Mouse (Mus musculus) CH12.LX (cell line): ENCODE data around the gene Nr2f2. TPM values are rescaled to one million over a fixed set of nuclear protein-coding genes. Genes with fewer than 3 reads are reported as not detected.

ENCODE experiments used
- DNase-seq: peaks from one replicate; pipeline ENCODE4 v3.0.0-alpha.2; 2013; ENCODE audit errors: extremely low read depth
- H3K27ac ChIP-seq: 2 replicates; pipeline ENCODE4 v1.5.1; 2012; ENCODE audit warnings: low read depth, mild to moderate bottlenecking, control low read depth, moderate library complexity; ENCODE audit not compliant: insufficient read depth
- H3K27me3 ChIP-seq: replicated peaks from 2 replicates; pipeline ENCODE3; 2012; ENCODE audit warnings: inconsistent platforms
- H3K36me3 ChIP-seq, 2 experiments: replicated peaks in 1 of 2; 2 replicates each; pipeline versions ENCODE3 to v1.6.1; 2012; ENCODE audit warnings: inconsistent platforms in 1 of 2, low read length in 1 of 2, mild to moderate bottlenecking in 1 of 2, mixed read lengths in 1 of 2, moderate library complexity in 1 of 2; ENCODE audit not compliant: control insufficient read depth in 1 of 2, insufficient read depth in 1 of 2
- H3K4me1 ChIP-seq, 2 experiments: 2 replicates each; pipeline ENCODE4 v1.6.1; 2012; ENCODE audit warnings: inconsistent platforms in 1 of 2, moderate library complexity in 1 of 2; ENCODE audit not compliant: insufficient read depth in 2 of 2, control insufficient read depth in 1 of 2
- H3K4me2 ChIP-seq: 2 replicates; pipeline ENCODE4 v1.6.1; 2012; ENCODE audit warnings: low read depth, mild to moderate bottlenecking, control low read depth; ENCODE audit not compliant: poor library complexity, insufficient read depth, severe bottlenecking
- H3K4me3 ChIP-seq, 3 experiments: fragments of 150-350 bp in 1 of 3; sonication (generic) in 1 of 3; replicated peaks in 1 of 3; 2 replicates each; pipeline versions ENCODE3 to v1.5.1; 2011 to 2012; ENCODE audit warnings: low read depth in 2 of 3, low read length in 2 of 3, mild to moderate bottlenecking in 2 of 3, moderate library complexity in 2 of 3, control low read depth in 1 of 3, improper control_type of control experiment in 1 of 3, inconsistent platforms in 1 of 3, mixed read lengths in 1 of 3; ENCODE audit not compliant: poor library complexity in 1 of 3
- H3K79me2 ChIP-seq: replicated peaks from 2 replicates; pipeline ENCODE4 v1.6.1; 2012; ENCODE audit warnings: mild to moderate bottlenecking, moderate library complexity; ENCODE audit not compliant: control insufficient read depth, poor library complexity, insufficient read depth, severe bottlenecking; ENCODE audit errors: extremely low read depth
- H3K9ac ChIP-seq: 2 replicates; pipeline ENCODE4 v1.6.1; 2012; ENCODE audit warnings: low read depth, mild to moderate bottlenecking, control low read depth, moderate library complexity; ENCODE audit not compliant: insufficient read depth
- H3K9me3 ChIP-seq: replicated peaks from 2 replicates; pipeline ENCODE3; 2012; ENCODE audit warnings: low read length, inconsistent platforms, mixed read lengths
- GABPA ChIP-seq: IDR thresholded peaks from 2 replicates; pipeline ENCODE4 v1.6.1; 2012; ENCODE audit warnings: low read depth, low read length, improper control_type of control experiment, inconsistent platforms; ENCODE audit not compliant: insufficient replicate concordance
- MAX ChIP-seq: IDR thresholded peaks from 2 replicates; pipeline ENCODE4 v1.6.1; 2011; ENCODE audit warnings: low read length, improper control_type of control experiment
- MEF2A ChIP-seq: IDR thresholded peaks from 2 replicates; pipeline ENCODE4 v1.6.1; 2014; ENCODE audit warnings: low read depth, mild to moderate bottlenecking, inconsistent platforms, low read length, improper control_type of control experiment, borderline replicate concordance
- NRF1 ChIP-seq: IDR thresholded peaks from 2 replicates; pipeline ENCODE4 v1.6.1; 2014; ENCODE audit warnings: low read depth, mild to moderate bottlenecking, inconsistent platforms, low read length, improper control_type of control experiment, moderate library complexity
- PAX5 ChIP-seq: IDR thresholded peaks from 2 replicates; pipeline ENCODE4 v1.6.1; 2012; ENCODE audit warnings: low read length, inconsistent platforms, mixed read lengths
- POLR2A ChIP-seq: IDR thresholded peaks from 2 replicates; pipeline ENCODE4 v1.6.1; 2011; ENCODE audit warnings: low read depth, mild to moderate bottlenecking, improper control_type of control experiment, low read length
- SIN3A ChIP-seq: IDR thresholded peaks from 2 replicates; pipeline ENCODE4 v1.6.1; 2012; ENCODE audit warnings: low read length, improper control_type of control experiment, inconsistent platforms
- TBP ChIP-seq: conservative IDR thresholded peaks from 2 replicates; pipeline ENCODE4 v1.6.1; 2011; ENCODE audit warnings: low read depth, low read length, improper control_type of control experiment
- UBTF ChIP-seq: IDR thresholded peaks from 2 replicates; pipeline ENCODE4 v1.6.1; 2012; ENCODE audit warnings: low read depth, mild to moderate bottlenecking, inconsistent platforms, low read length, improper control_type of control experiment, moderate library complexity
- ZKSCAN1 ChIP-seq: IDR thresholded peaks from 2 replicates; pipeline ENCODE4 v1.6.1; 2012; ENCODE audit warnings: low read depth, inconsistent platforms, low read length, improper control_type of control experiment, borderline replicate concordance
- dilution Hi-C: fragments of 300-500 bp; cut with MboI; formaldehyde crosslinking; loops from 2 replicates; pipeline ENCODE4 v1.14.3; 2020; ENCODE audit warnings: low sequenced_read_pairs; ENCODE audit not compliant: extremely low pct_unique_long_range_greater_than_20kb, extremely low pct_ligation_motif_present
- in situ Hi-C: fragments of 300-500 bp; cut with MboI; formaldehyde crosslinking; loops from 3 replicates; pipeline ENCODE4 v1.14.3; 2019; ENCODE audit warnings: low sequenced_read_pairs, low pct_ligation_motif_present, low pct_unique_long_range_greater_than_20kb, mixed read lengths
- polyA plus RNA-seq: library from polyadenylated mRNA; unstranded; fragments of >175 nt; gene quantifications from 2 replicates; pipeline ENCODE4 v1.2.1, GENCODE M21; 2012; ENCODE audit warnings: low read depth; ENCODE audit not compliant: insufficient read length
- total RNA-seq, 2 experiments: library from RNA; depleted of rRNA; stranded (reverse); fragments of 300-350 nt in 1 of 2; fragments of >200 nt in 1 of 2; gene quantifications; 2 replicates each; pipeline ENCODE4 v1.2.3; 2012 to 2014

Nr2f2 gene
- total and polyA plus RNA-seq, 3 experiments, result not detected

GRCm38 (mm10) chr7:70342771-70343170, 23.8 kb downstream of the Nr2f2 start:
- dilution Hi-C loops, result no loop called here
- peaks cover 76% of the 10 kb centered on the region for H3K9me3 ChIP-seq
- no peaks in the 10 kb centered on the region for H3K27me3 ChIP-seq
- no peak overlapping the region for H3K9ac ChIP-seq
- no peaks in the 10 kb centered on the region for H3K79me2 ChIP-seq
- no peak for TF ChIP-seq POLR2A
- DNase-seq, result no peak
- H3K4me2 ChIP-seq, result no peak overlapping the region
- H3K4me1 ChIP-seq, result no peaks in the 10 kb centered on the region
- no peaks in the 10 kb centered on the region for H3K36me3 ChIP-seq
- no peak overlapping the region for H3K27ac ChIP-seq
- H3K4me3 ChIP-seq, result no peak overlapping the region
- in situ Hi-C loops, result no loop called here

GRCm38 (mm10) chr7:70342076-70342475, 24.5 kb downstream of the Nr2f2 start:
- Histone ChIP-seq H3K27ac (no peak overlapping the region), H3K27me3 (no peaks in the 10 kb centered on the region), H3K9me3 (peaks cover 75% of the 10 kb centered on the region), H3K79me2 (no peaks in the 10 kb centered on the region), H3K4me1 (no peaks in the 10 kb centered on the region), H3K9ac (no peak overlapping the region), H3K4me2 (no peak overlapping the region), H3K4me3 (no peak overlapping the region), H3K36me3 (no peaks in the 10 kb centered on the region)
- DNase-seq, result no peak
- no peak for TF ChIP-seq GABPA
- no peak for TF ChIP-seq MEF2A
- no peak for TF ChIP-seq SIN3A
- no peak for TF ChIP-seq TBP
- no peak for TF ChIP-seq NRF1
- TF ChIP-seq PAX5, result no peak
- dilution Hi-C loops (no loop called here), in situ Hi-C loops (no loop called here)

DNA sequence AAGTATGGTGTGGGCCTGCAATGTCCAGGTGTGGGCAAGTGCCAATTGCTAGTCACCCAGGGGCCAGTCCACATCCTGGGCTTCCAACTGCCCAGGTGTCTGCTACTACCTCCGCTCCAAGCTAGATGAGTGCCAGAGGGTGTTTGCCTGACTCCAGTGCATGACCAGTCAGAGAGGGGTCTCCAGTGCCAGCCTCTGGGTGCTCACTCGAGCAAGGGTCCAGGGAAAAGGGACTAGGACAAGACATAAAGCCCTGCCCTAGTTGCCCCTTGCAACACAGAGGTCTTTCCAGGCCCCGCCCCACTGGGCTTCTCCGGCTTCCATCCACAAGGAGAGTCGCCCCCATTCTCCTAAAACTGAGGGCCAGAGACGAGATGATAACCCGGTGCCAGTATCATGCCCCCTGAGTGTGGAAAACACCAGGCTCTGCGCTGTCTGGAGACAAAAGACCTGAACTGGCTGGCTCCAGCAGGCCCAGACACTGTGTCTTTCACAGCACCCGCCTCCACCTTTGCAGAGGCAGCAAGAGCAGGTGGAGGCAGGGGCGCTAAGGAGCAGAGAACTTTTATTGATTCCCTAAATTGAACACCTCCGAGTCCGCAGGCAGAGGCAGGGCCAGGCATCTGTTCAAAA, 26.4 kb downstream of the Nr2f2 start:
- dilution Hi-C loops, result no loop called here
- Histone ChIP-seq H3K36me3 (no peaks in the 10 kb centered on the region), H3K9me3 (peaks cover 76% of the 10 kb centered on the region)
- no peak for DNase-seq
- TF ChIP-seq UBTF (no peak), SIN3A (no peak), GABPA (no peak), ZKSCAN1 (no peak), MAX (no peak)
- TF ChIP-seq, all 38 proteins: peak for 0
- H3K4me2 ChIP-seq, result no peak overlapping the region
- in situ Hi-C loops, result no loop called here
- no peaks in the 10 kb centered on the region for H3K79me2 ChIP-seq
- H3K4me3 ChIP-seq, result no peak overlapping the region
- H3K27me3 ChIP-seq, result no peaks in the 10 kb centered on the region
- H3K27ac ChIP-seq, result no peak overlapping the region
- H3K4me1 ChIP-seq, result no peaks in the 10 kb centered on the region
- H3K9ac ChIP-seq, result no peak overlapping the region
